Mouse (Mus musculus): ENCODE measurements around the gene Mymx.

- TF ChIP-seq CTCF (conservative IDR thresholded peaks at IDR 0.05; ENCODE audit: insufficient read depth, insufficient read length, low read depth, low read length) (no peak), POLR2A (IDR thresholded peaks at IDR 0.05; ENCODE audit: low read depth, low read length) (no peak)
Measured at GRCm38 (mm10) chr17:45590410-45590809, 11.5 kb downstream of the Mymx start.
